Mouse (Mus musculus) C2C12 (cell line): Measurements from ENCODE around the gene Schip1. TPM values are rescaled to one million over a fixed set of nuclear protein-coding genes. Genes with fewer than 3 reads are reported as not detected.

Source experiments
- H3K27me3 ChIP-seq: one replicate; pipeline ENCODE4 v1.6.1; 2011; ENCODE audit not compliant: control insufficient read depth, insufficient read depth, insufficient read length
- H3K36me3 ChIP-seq: one replicate; pipeline ENCODE4 v1.6.1; 2011; ENCODE audit not compliant: control insufficient read depth, insufficient read depth
- H3K4me3 ChIP-seq: one replicate; pipeline ENCODE4 v1.5.1; 2011; ENCODE audit warnings: mild to moderate bottlenecking, control low read depth; ENCODE audit not compliant: poor library complexity, insufficient read depth, severe bottlenecking
- H3K79me2 ChIP-seq: one replicate; pipeline ENCODE4 v1.6.1; 2011; ENCODE audit not compliant: control insufficient read depth, insufficient read depth
- H3K79me3 ChIP-seq: one replicate; pipeline ENCODE4 v1.6.1; 2011; ENCODE audit warnings: low read depth, control low read depth
- H3ac ChIP-seq: one replicate; pipeline ENCODE3; 2011; ENCODE audit warnings: low read depth; ENCODE audit not compliant: control insufficient read depth, insufficient read length
- CEBPB ChIP-seq: IDR thresholded peaks from one replicate; pipeline ENCODE4 v1.6.1; 2011; ENCODE audit warnings: low read depth, mild to moderate bottlenecking, control low read depth, moderate library complexity
- CTCF ChIP-seq: IDR thresholded peaks from one replicate; pipeline ENCODE4 v1.5.1; 2011; ENCODE audit not compliant: control insufficient read depth, insufficient read depth, insufficient read length
- FOSL1 ChIP-seq: IDR thresholded peaks from one replicate; pipeline ENCODE4 v1.8.0; 2011; ENCODE audit warnings: mild to moderate bottlenecking, low read length; ENCODE audit not compliant: poor library complexity, insufficient read depth, severe bottlenecking
- MAX ChIP-seq: IDR thresholded peaks from one replicate; pipeline ENCODE4 v1.6.1; 2011; ENCODE audit warnings: mild to moderate bottlenecking, control low read depth
- MYOD1 ChIP-seq: IDR thresholded peaks from one replicate; pipeline ENCODE4 v1.6.1; 2011; ENCODE audit warnings: low read depth; ENCODE audit not compliant: control insufficient read depth, insufficient read length
- MYOG ChIP-seq: IDR thresholded peaks from one replicate; pipeline ENCODE4 v1.6.1; 2011; ENCODE audit not compliant: control insufficient read depth, insufficient read length; ENCODE audit errors: extremely low read depth
- USF1 ChIP-seq: IDR thresholded peaks from one replicate; pipeline ENCODE4 v1.6.1; 2011; ENCODE audit warnings: low read depth, mild to moderate bottlenecking, control low read depth, moderate library complexity
- polyA plus RNA-seq: library from polyadenylated mRNA; unstranded; fragments of >200 nt; fragmentation: generic; extraction: Trizol; gene quantifications from one replicate; pipeline ENCODE4 v1.2.1, GENCODE M21; 2012; ENCODE audit warnings: missing spikeins

The Schip1 gene
- polyA plus RNA-seq, 1 experiment, result 28.6 TPM

- Histone ChIP-seq H3K79me2 (peaks cover 25% of the 10 kb centered on the region), H3K4me3 (no peak overlapping the region), H3K27me3 (no peaks in the 10 kb centered on the region), H3K36me3 (peaks cover 30% of the 10 kb centered on the region), H3ac (no peak overlapping the region), H3K79me3 (peaks cover 13% of the 10 kb centered on the region)
- TF ChIP-seq MYOD1 (no peak), MYOG (no peak), MAX (no peak), USF1 (no peak), CTCF (no peak), FOSL1 (no peak), CEBPB (no peak)
Observed at GRCm38 (mm10) chr3:68616363-68616762, 551.8 kb downstream of the Schip1 start.

- peaks cover 38% of the 10 kb centered on the region for H3K36me3 ChIP-seq
- TF ChIP-seq MAX (no peak), USF1 (no peak)
- peaks cover under 1% of the 10 kb centered on the region for H3K79me3 ChIP-seq
- no peak overlapping the region for H3ac ChIP-seq
- no peak overlapping the region for H3K4me3 ChIP-seq
- H3K27me3 ChIP-seq, result no peaks in the 10 kb centered on the region
- H3K79me2 ChIP-seq, result peaks cover 13% of the 10 kb centered on the region
Observed at GRCm38 (mm10) chr3:68617708-68618107, 553.1 kb downstream of the Schip1 start.

DNA sequence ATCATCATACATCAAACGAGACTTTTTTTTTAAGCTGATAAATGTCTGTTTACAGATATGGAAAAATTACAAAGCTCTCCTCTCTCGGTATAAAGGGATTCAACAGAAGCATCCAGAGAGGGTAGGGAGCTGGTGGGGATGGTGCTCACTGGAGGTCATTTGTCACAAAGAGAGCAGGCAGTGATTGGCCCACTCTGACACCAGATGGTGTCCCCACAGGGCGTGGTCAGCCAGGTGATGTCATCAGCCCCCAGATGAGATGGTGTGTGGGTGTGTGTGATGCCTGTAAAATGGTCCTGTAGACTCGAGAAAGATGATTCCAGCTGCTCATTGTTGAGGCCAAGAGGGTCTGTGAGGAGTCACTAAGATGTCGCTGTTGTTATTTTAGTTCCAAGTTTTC lies 554.5 kb downstream of the Schip1 start:
- TF ChIP-seq MYOG (no peak), MAX (no peak), FOSL1 (no peak), CTCF (no peak), MYOD1 (peak; percentile 4)
- Histone ChIP-seq H3K79me2 (no peaks in the 10 kb centered on the region), H3K79me3 (no peaks in the 10 kb centered on the region), H3ac (no peak overlapping the region), H3K27me3 (no peaks in the 10 kb centered on the region), H3K36me3 (peaks cover 38% of the 10 kb centered on the region), H3K4me3 (no peak overlapping the region)

- Histone ChIP-seq H3K36me3 (peaks cover 42% of the 10 kb centered on the region), H3ac (no peak overlapping the region), H3K79me3 (no peaks in the 10 kb centered on the region), H3K4me3 (no peak overlapping the region), H3K79me2 (no peaks in the 10 kb centered on the region), H3K27me3 (no peaks in the 10 kb centered on the region)
- TF ChIP-seq USF1 (no peak), MAX (no peak), MYOG (no peak), MYOD1 (no peak), CTCF (no peak), FOSL1 (no peak), CEBPB (no peak)
Observed at GRCm38 (mm10) chr3:68621971-68622370, 557.4 kb downstream of the Schip1 start.

DNA sequence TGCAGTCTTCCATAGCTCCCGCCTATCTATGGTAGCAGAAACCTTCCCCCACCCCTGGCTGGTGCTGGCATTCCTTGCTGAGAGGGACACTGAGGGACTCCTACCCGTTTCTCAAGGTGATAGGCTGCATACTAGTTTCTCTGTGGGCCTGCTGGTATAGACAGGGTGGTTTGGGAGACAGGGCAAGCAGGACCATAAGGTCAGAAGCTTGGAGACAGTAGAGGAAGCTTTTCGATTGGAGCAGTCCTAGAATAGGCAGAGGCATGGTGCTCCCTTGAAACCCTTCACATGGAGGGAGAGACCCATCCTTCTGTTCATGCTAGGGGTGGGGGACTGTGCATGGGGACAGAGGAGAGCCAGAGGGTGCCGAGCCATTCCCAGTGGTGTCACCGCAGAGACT lies 558.4 kb downstream of the Schip1 start:
- no peak for TF ChIP-seq MYOD1
- H3ac ChIP-seq, result no peak overlapping the region

DNA sequence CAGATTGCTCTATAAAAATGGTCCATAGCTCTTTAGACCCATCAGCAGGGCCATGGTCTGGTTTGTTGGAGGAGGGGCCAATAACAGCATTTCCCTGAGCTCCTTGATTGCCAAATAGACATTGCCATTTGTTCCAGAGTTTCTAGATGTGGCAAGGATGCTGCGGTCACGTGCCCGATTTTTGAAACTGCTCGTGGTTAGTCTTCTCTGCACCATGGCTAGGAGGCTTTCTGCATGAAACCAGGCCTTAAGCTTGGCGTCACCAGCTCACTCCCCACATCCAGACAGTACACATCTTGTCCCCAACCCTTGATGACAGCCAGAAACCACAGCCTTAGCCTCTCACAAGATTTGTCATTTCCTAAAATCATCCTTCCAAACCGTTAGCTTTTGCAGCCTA lies 559.9 kb downstream of the Schip1 start:
- Histone ChIP-seq H3K79me2 (no peaks in the 10 kb centered on the region), H3ac (no peak overlapping the region), H3K4me3 (no peak overlapping the region), H3K79me3 (no peaks in the 10 kb centered on the region), H3K36me3 (peaks cover 39% of the 10 kb centered on the region), H3K27me3 (no peaks in the 10 kb centered on the region)
- TF ChIP-seq FOSL1 (no peak), CTCF (no peak), USF1 (no peak), MYOD1 (no peak), MAX (no peak), MYOG (no peak), CEBPB (no peak)

More for the DNA sequence above, 558.4 kb downstream of the Schip1 start:
- Histone ChIP-seq H3K79me3 (no peaks in the 10 kb centered on the region), H3K27me3 (no peaks in the 10 kb centered on the region), H3K4me3 (no peak overlapping the region), H3K36me3 (peaks cover 44% of the 10 kb centered on the region), H3K79me2 (no peaks in the 10 kb centered on the region)
